Mouse (Mus musculus) embryonic facial prominence, embryonic 15.5 days (tissue): Measurements from ENCODE around the gene Slit1. TPM values are rescaled to one million over a fixed set of nuclear protein-coding genes. Genes with fewer than 3 reads are reported as not detected.

Source experiments
- ATAC-seq: fragments of 200-750 bp; cut with Nextera tagmentation; 2 replicates; pipeline ENCODE4 v1.8.0; 2017; ENCODE audit warnings: low read depth, moderate TSS enrichment; ENCODE audit not compliant: insufficient number of reproducible peaks, low FRiP score, low TSS enrichment
- H3K27ac ChIP-seq: fragments of 300-500 bp; sonication (generic); replicated peaks from 2 replicates; pipeline ENCODE4 v1.5.1; 2015; ENCODE audit warnings: mild to moderate bottlenecking, inconsistent platforms
- H3K27me3 ChIP-seq: fragments of 300-500 bp; sonication (generic); 2 replicates; pipeline ENCODE4 v1.6.1; 2015; ENCODE audit warnings: inconsistent platforms
- H3K36me3 ChIP-seq: fragments of 300-500 bp; sonication (generic); 2 replicates; pipeline ENCODE4 v1.6.1; 2015; ENCODE audit warnings: mild to moderate bottlenecking, inconsistent platforms
- H3K4me1 ChIP-seq: fragments of 300-500 bp; sonication (generic); 2 replicates; pipeline ENCODE4 v1.6.1; 2015; ENCODE audit warnings: inconsistent platforms
- H3K4me2 ChIP-seq: fragments of 300-500 bp; sonication (generic); replicated peaks from 2 replicates; pipeline ENCODE4 v1.6.1; 2015; ENCODE audit warnings: mild to moderate bottlenecking, inconsistent platforms
- H3K4me3 ChIP-seq: fragments of 300-500 bp; sonication (generic); replicated peaks from 2 replicates; pipeline ENCODE4 v1.5.1; 2015; ENCODE audit warnings: mild to moderate bottlenecking, inconsistent platforms
- H3K9ac ChIP-seq: fragments of 300-500 bp; sonication (generic); 2 replicates; pipeline ENCODE4 v1.6.1; 2015; ENCODE audit warnings: inconsistent platforms
- H3K9me3 ChIP-seq: fragments of 300-500 bp; sonication (generic); replicated peaks from 2 replicates; pipeline ENCODE4 v1.6.1; 2016; ENCODE audit warnings: inconsistent platforms
- WGBS: fragments of 180-500 bp; shearing (Covaris S2); methylation state at CpG from one replicate; pipeline ENCODE4 v1.1.7; 2015; 5-methylcytosine and 5-hydroxymethylcytosine counted together
- polyA plus RNA-seq: library from polyadenylated mRNA; unstranded; fragments of >200 nt; fragmentation: Nextera tagmentation; extraction: Ambion mirVana; gene quantifications from 2 replicates; pipeline ENCODE4 v1.2.1, GENCODE M21; 2015

The Slit1 gene
- polyA plus RNA-seq, 1 experiment from 2014 or later: 1.1 TPM

- H3K27ac ChIP-seq: no peak overlapping the region
- no peak overlapping the region for H3K4me3 ChIP-seq
- H3K9ac ChIP-seq: no peak overlapping the region
- 75% methylated on average over 6 of the region's 6 CpGs for WGBS
- H3K4me2 ChIP-seq: no peak overlapping the region
- H3K36me3 ChIP-seq: no peaks in the 10 kb centered on the region
- H3K4me1 ChIP-seq: no peaks in the 10 kb centered on the region
- H3K27me3 ChIP-seq: peaks cover 10% of the 10 kb centered on the region; the same call in 1 of the 2 replicates
- ATAC-seq: no peak
- no peaks in the 10 kb centered on the region for H3K9me3 ChIP-seq
These were observed 40.8 kb downstream of the Slit1 start for GRCm38 (mm10) chr19:41702638-41703037.

GRCm38 (mm10) chr19:41698857-41699424, 44.5 kb downstream of the Slit1 start:
- Histone ChIP-seq H3K4me1 (no peaks in the 10 kb centered on the region), H3K9ac (no peak overlapping the region), H3K27me3 (no peaks in the 10 kb centered on the region), H3K9me3 (no peaks in the 10 kb centered on the region), H3K27ac (no peak overlapping the region), H3K4me2 (no peak overlapping the region), H3K36me3 (no peaks in the 10 kb centered on the region), H3K4me3 (no peak overlapping the region)
- WGBS: 56% methylated on average over 5 of the region's 5 CpGs
- no peak for ATAC-seq

GRCm38 (mm10) chr19:41697807-41698515, 45.5 kb downstream of the Slit1 start:
- no peak overlapping the region for H3K4me3 ChIP-seq
- H3K4me2 ChIP-seq: no peak overlapping the region
- no peak overlapping the region for H3K9ac ChIP-seq
- no peaks in the 10 kb centered on the region for H3K36me3 ChIP-seq
- no peak for ATAC-seq
- no peaks in the 10 kb centered on the region for H3K27me3 ChIP-seq
- no peaks in the 10 kb centered on the region for H3K9me3 ChIP-seq
- 56% methylated on average over 6 of the region's 6 CpGs for WGBS
- H3K27ac ChIP-seq: no peak overlapping the region
- H3K4me1 ChIP-seq: no peaks in the 10 kb centered on the region

- Histone ChIP-seq H3K9ac (no peak overlapping the region), H3K9me3 (no peaks in the 10 kb centered on the region), H3K4me3 (no peak overlapping the region), H3K27me3 (no peaks in the 10 kb centered on the region), H3K4me2 (no peak overlapping the region), H3K4me1 (no peaks in the 10 kb centered on the region), H3K27ac (no peak overlapping the region), H3K36me3 (no peaks in the 10 kb centered on the region)
- ATAC-seq: peak; percentile 45; the same call in 1 of the 2 replicates
- 32% methylated on average over 9 of the region's 9 CpGs for WGBS
These were observed 46.2 kb downstream of the Slit1 start for GRCm38 (mm10) chr19:41697111-41697806.

- ATAC-seq: no peak
- H3K4me3 ChIP-seq: no peak overlapping the region
- H3K27me3 ChIP-seq: no peaks in the 10 kb centered on the region
- 69% methylated on average over 9 of the region's 9 CpGs for WGBS
- H3K9me3 ChIP-seq: no peaks in the 10 kb centered on the region
- H3K27ac ChIP-seq: no peak overlapping the region
- no peaks in the 10 kb centered on the region for H3K36me3 ChIP-seq
- no peak overlapping the region for H3K9ac ChIP-seq
- H3K4me1 ChIP-seq: no peaks in the 10 kb centered on the region
- H3K4me2 ChIP-seq: no peak overlapping the region
These were observed 47.0 kb downstream of the Slit1 start for GRCm38 (mm10) chr19:41696443-41696842.

- Histone ChIP-seq H3K4me1 (no peaks in the 10 kb centered on the region), H3K36me3 (no peaks in the 10 kb centered on the region), H3K27me3 (no peaks in the 10 kb centered on the region), H3K4me3 (no peak overlapping the region), H3K27ac (no peak overlapping the region), H3K4me2 (no peak overlapping the region), H3K9ac (no peak overlapping the region), H3K9me3 (no peaks in the 10 kb centered on the region)
- ATAC-seq: no peak
- 71% methylated on average over 6 of the region's 6 CpGs for WGBS
These were observed 48.4 kb downstream of the Slit1 start for GRCm38 (mm10) chr19:41695046-41695445.

- H3K9me3 ChIP-seq: no peaks in the 10 kb centered on the region
- no peak overlapping the region for H3K4me2 ChIP-seq
- no peaks in the 10 kb centered on the region for H3K27me3 ChIP-seq
- H3K27ac ChIP-seq: no peak overlapping the region
- no peak overlapping the region for H3K9ac ChIP-seq
- no peak for ATAC-seq
- H3K4me3 ChIP-seq: no peak overlapping the region
- H3K4me1 ChIP-seq: no peaks in the 10 kb centered on the region
- 70% methylated on average over 9 of the region's 9 CpGs for WGBS
- H3K36me3 ChIP-seq: no peaks in the 10 kb centered on the region
These were observed 48.9 kb downstream of the Slit1 start for GRCm38 (mm10) chr19:41694610-41695009.

- Histone ChIP-seq H3K4me2 (no peak overlapping the region), H3K4me1 (no peaks in the 10 kb centered on the region), H3K9me3 (no peaks in the 10 kb centered on the region), H3K36me3 (no peaks in the 10 kb centered on the region), H3K9ac (no peak overlapping the region), H3K4me3 (no peak overlapping the region), H3K27ac (no peak overlapping the region), H3K27me3 (no peaks in the 10 kb centered on the region)
- ATAC-seq: no peak
- 44% methylated on average over 5 of the region's 5 CpGs for WGBS
These were observed 49.7 kb downstream of the Slit1 start for GRCm38 (mm10) chr19:41693727-41694126.

- no peak overlapping the region for H3K27ac ChIP-seq
These were observed 53.4 kb downstream of the Slit1 start for GRCm38 (mm10) chr19:41690064-41690463.

GRCm38 (mm10) chr19:41688251-41688650, 55.2 kb downstream of the Slit1 start:
- Histone ChIP-seq H3K9ac (no peak overlapping the region), H3K27ac (no peak overlapping the region), H3K36me3 (no peaks in the 10 kb centered on the region), H3K4me1 (0 out of 2 replicates have a peak, but pooled peaks cover 3% of the 10 kb centered on the region), H3K27me3 (no peaks in the 10 kb centered on the region), H3K4me3 (no peak overlapping the region), H3K9me3 (no peaks in the 10 kb centered on the region), H3K4me2 (no peak overlapping the region)
- 53% methylated on average over 13 of the region's 13 CpGs for WGBS
- ATAC-seq: no peak

More at GRCm38 (mm10) chr19:41690064-41690463, 53.4 kb downstream of the Slit1 start:
- Histone ChIP-seq H3K27me3 (no peaks in the 10 kb centered on the region), H3K4me2 (no peak overlapping the region), H3K9ac (no peak overlapping the region), H3K9me3 (no peaks in the 10 kb centered on the region), H3K36me3 (no peaks in the 10 kb centered on the region), H3K4me3 (no peak overlapping the region), H3K4me1 (0 out of 2 replicates have a peak, but pooled peaks cover 3% of the 10 kb centered on the region)
- ATAC-seq: no peak
- WGBS: 64% methylated on average over 10 of the region's 10 CpGs

- Histone ChIP-seq H3K36me3 (no peaks in the 10 kb centered on the region), H3K9ac (no peak overlapping the region), H3K4me1 (0 out of 2 replicates have a peak, but pooled peaks cover 3% of the 10 kb centered on the region), H3K27me3 (no peaks in the 10 kb centered on the region), H3K4me2 (no peak overlapping the region), H3K9me3 (no peaks in the 10 kb centered on the region), H3K4me3 (no peak overlapping the region), H3K27ac (no peak overlapping the region)
- WGBS: 67% methylated on average over 8 of the region's 8 CpGs
- ATAC-seq: no peak
These were observed 55.6 kb downstream of the Slit1 start for GRCm38 (mm10) chr19:41687836-41688235.
